In genomic region chr2:157564723-157565122, GRCm38 (mm10) we compare ENCODE assay signal across 8 mouse cellular contexts. TPM values are rescaled to one million over a fixed set of nuclear protein-coding genes. Genes with fewer than 3 reads are reported as not detected.
A peak's percentile ranks its signal among the peaks of the same experiment; 100 is the strongest.
DNase-seq lines count a peak whose midpoint lies in the region; ATAC-seq and TF ChIP-seq lines count a peak whose summit lies in the region.

No protein-coding gene starts in this region.

- no peak for TF ChIP-seq CTCF in left cerebral cortex, adult 2 months (IDR thresholded peaks at IDR 0.05)

- H3K4me2 ChIP-seq in heart, embryonic 16.5 days (ENCODE audit: low read depth, low read length) = peak overlapping the region; percentile 93
- H3K4me2 ChIP-seq in midbrain, embryonic 11.5 days = peak overlapping the region; percentile 75

- H3K36me3 ChIP-seq in heart, embryonic 16.5 days (ENCODE audit: control insufficient read depth, insufficient read depth) = peaks cover 19% of the 10 kb centered on the region
- peaks cover 44% of the 10 kb centered on the region for H3K36me3 ChIP-seq in hindbrain, embryonic 10.5 days
- H3K36me3 ChIP-seq in midbrain, embryonic 11.5 days (ENCODE audit: control insufficient read depth, insufficient read depth, low read length) = peaks cover 12% of the 10 kb centered on the region

- H3K27ac ChIP-seq in heart, embryonic 16.5 days (ENCODE audit: low read length) = no peak overlapping the region
- H3K27ac ChIP-seq in hindbrain, embryonic 10.5 days = peak overlapping the region; percentile 99; the same call in 1 of the 2 replicates
- H3K27ac ChIP-seq in midbrain, embryonic 11.5 days (ENCODE audit: low read depth, low read length) = no peak overlapping the region
- H3K27ac ChIP-seq in left cerebral cortex, adult 2 months = no peak overlapping the region

- H3K9me3 ChIP-seq in heart, embryonic 16.5 days (replicated peaks; ENCODE audit: control insufficient read depth, low read length) = peaks cover 14% of the 10 kb centered on the region
- peaks cover 30% of the 10 kb centered on the region for H3K9me3 ChIP-seq in hindbrain, embryonic 10.5 days
- peaks cover 10% of the 10 kb centered on the region for H3K9me3 ChIP-seq in midbrain, embryonic 11.5 days (ENCODE audit: control insufficient read depth, low read length)

- peaks cover 23% of the 10 kb centered on the region for H3K4me1 ChIP-seq in heart, embryonic 16.5 days (ENCODE audit: control insufficient read depth, insufficient read depth, low read length)
- peaks cover 66% of the 10 kb centered on the region for H3K4me1 ChIP-seq in hindbrain, embryonic 10.5 days (replicated peaks)
- H3K4me1 ChIP-seq in midbrain, embryonic 11.5 days (ENCODE audit: control insufficient read depth, insufficient read depth, low read length) = peaks cover 18% of the 10 kb centered on the region

- ATAC-seq in heart, embryonic 16.5 days (replicated peaks; ENCODE audit: extremely low read depth, insufficient read depth, low FRiP score) = no peak
- no peak for ATAC-seq in midbrain, embryonic 11.5 days (ENCODE audit: low FRiP score)

- WGBS in heart, embryonic 16.5 days = 75% methylated on average over 4 of the region's 4 CpGs
- WGBS in hindbrain, embryonic 10.5 days = 90% methylated on average over 4 of the region's 4 CpGs
- 77% methylated on average over 4 of the region's 4 CpGs for WGBS in midbrain, embryonic 11.5 days

- peak overlapping the region; percentile 86 for H3K4me3 ChIP-seq in heart, embryonic 16.5 days (ENCODE audit: low read length)
- peak overlapping the region; percentile 99 for H3K4me3 ChIP-seq in hindbrain, embryonic 10.5 days
- no peak overlapping the region; the same call in 1 of the 2 replicates for H3K4me3 ChIP-seq in midbrain, embryonic 11.5 days (ENCODE audit: low read depth, low read length)
- H3K4me3 ChIP-seq in left cerebral cortex, adult 2 months = no peak overlapping the region; the same call in 1 of the 2 replicates

- peak overlapping the region; percentile 89 for H3K9ac ChIP-seq in heart, embryonic 16.5 days (ENCODE audit: low read length)
- H3K9ac ChIP-seq in midbrain, embryonic 11.5 days (ENCODE audit: low read length) = peak overlapping the region; percentile 91; the same call in 1 of the 2 replicates

- no peak for DNase-seq in heart, postnatal 25 days (ENCODE audit: low spot score)
- peak; percentile 52 for DNase-seq in adipocyte (ENCODE audit: low spot score)
- no peak for DNase-seq in hindbrain, embryonic 10.5 days (ENCODE audit: low spot score)
- DNase-seq in midbrain, embryonic 11.5 days (ENCODE audit: low spot score, missing footprints) = no peak
- DNase-seq in frontal cortex, postnatal 36 days (ENCODE audit: low spot score in 2 of 2) = no peak
- DNase-seq in left cerebral cortex, adult 2 months (ENCODE audit: extremely low spot score in 1 of 2, low spot score in 2 of 2) = no peak
- DNase-seq in ovary, adult 18-20 months (ENCODE audit: low spot score) = no peak

- intact Hi-C loops in heart, postnatal 25 days (cut with DNase I) = no loop called here
- intact Hi-C loops in left cerebral cortex, adult 2 months (cut with DNase I) = no loop called here

- H3K27me3 ChIP-seq in heart, embryonic 16.5 days (ENCODE audit: control insufficient read depth, insufficient read depth, low read length) = no peaks in the 10 kb centered on the region
- no peaks in the 10 kb centered on the region for H3K27me3 ChIP-seq in hindbrain, embryonic 10.5 days (ENCODE audit: insufficient read depth, poor library complexity, severe bottlenecking)
- H3K27me3 ChIP-seq in midbrain, embryonic 11.5 days (ENCODE audit: control insufficient read depth, insufficient read depth, low read length) = no peaks in the 10 kb centered on the region

RNA-seq across cellular contexts. Expression of gene Nnat, which starts 4.8 kb away (rescaled TPM):
- 41.5 and 80.2 TPM in 2 replicates for polyA plus RNA-seq in heart, embryonic 16.5 days (2015; fragmentation: Nextera tagmentation; extraction: Ambion mirVana)
- total RNA-seq in heart, postnatal 25 days (2021) = 1 to 10 TPM in 1 of 2 experiments, under 1 TPM in 1; 0.29 to 1.4 TPM
- polyA plus RNA-seq in hindbrain, embryonic 10.5 days (2016; fragmentation: Nextera tagmentation; extraction: Ambion mirVana) = 1,503 and 2,739 TPM in 2 replicates
- polyA plus RNA-seq in midbrain, embryonic 11.5 days (2014; fragmentation: Nextera tagmentation; extraction: Ambion mirVana) = 1,391 and 1,438 TPM in 2 replicates
- total RNA-seq in left cerebral cortex, adult 2 months (2021) = 100 to 1,000 TPM; 225 to 280 TPM

RNA-seq across cellular contexts. Expression of gene Blcap, which starts 6.4 kb away (rescaled TPM):
- polyA plus RNA-seq in heart, embryonic 16.5 days (2015; fragmentation: Nextera tagmentation; extraction: Ambion mirVana) = 45.4 and 46.7 TPM in 2 replicates
- 10 to 100 TPM; 51.8 to 54.9 TPM for total RNA-seq in heart, postnatal 25 days (2021)
- polyA plus RNA-seq in hindbrain, embryonic 10.5 days (2016; fragmentation: Nextera tagmentation; extraction: Ambion mirVana) = 78.4 and 100.0 TPM in 2 replicates
- 110 and 117 TPM in 2 replicates for polyA plus RNA-seq in midbrain, embryonic 11.5 days (2014; fragmentation: Nextera tagmentation; extraction: Ambion mirVana)
- 100 to 1,000 TPM; 109 to 111 TPM for total RNA-seq in left cerebral cortex, adult 2 months (2021)

Comparison
In these comparisons a context has a peak if more than half of its experiments do, and no peak if none do; other contexts are left out.
1. H3K4me3 ChIP-seq: peak in heart, embryonic 16.5 days (single experiment) and hindbrain, embryonic 10.5 days (single experiment); none in midbrain, embryonic 11.5 days (single experiment) and left cerebral cortex, adult 2 months (single experiment).
2. RNA of gene Nnat, which starts 4.8 kb away (polyA plus RNA-seq): 1,503 to 2,739 TPM in hindbrain, embryonic 10.5 days and 1,391 to 1,438 TPM in midbrain, embryonic 11.5 days; 41.5 to 80.2 TPM in heart, embryonic 16.5 days; every median in the first group is over 10 times any median in the second.